Mouse (Mus musculus) gastrocnemius, adult 2 months (tissue): ENCODE results near the gene Prickle2. TPM values are rescaled to one million over a fixed set of nuclear protein-coding genes. Genes with fewer than 3 reads are reported as not detected.

Source experiments
- DNase-seq: peaks from one replicate; pipeline ENCODE4 v3.0.0; 2022
- H3K27ac ChIP-seq: fragments of 200-600 bp; 2 replicates; pipeline ENCODE4 v1.8.1; 2022; ENCODE audit warnings: mild to moderate bottlenecking
- H3K4me3 ChIP-seq: fragments of 200-600 bp; 2 replicates; pipeline ENCODE4 v1.8.1; 2022; ENCODE audit warnings: mild to moderate bottlenecking, moderate library complexity
- CTCF ChIP-seq: fragments of 200-600 bp; IDR thresholded peaks from 2 replicates; pipeline ENCODE4 v1.8.1; 2022; ENCODE audit warnings: antibody characterized with exemption, mild to moderate bottlenecking, moderate library complexity
- intact Hi-C: fragments of 180-260 bp; cut with DNase I; formaldehyde crosslinking; loops from one replicate; pipeline ENCODE4 v1.15.1; 2025
- long read RNA-seq, 2 experiments: library from polyadenylated mRNA; stranded (forward); transcript quantifications; one replicate each; pipeline ENCODE4 v2.0.0; 2021
- total RNA-seq, 2 experiments: library from RNA; stranded (reverse); gene quantifications; 2 replicates each; pipeline ENCODE4 v1.2.3; 2021

Prickle2 gene
- 1 to 10 TPM; 1.2 to 2.3 TPM for total RNA-seq
- long read RNA-seq, experiment 1, partial matches to known transcripts, result 0 of 3 reads
- long read RNA-seq, experiment 1, other reads (novel, unspliced or antisense), result 3 of 3 reads
- long read RNA-seq, experiment 2, result 0 reads

DNA sequence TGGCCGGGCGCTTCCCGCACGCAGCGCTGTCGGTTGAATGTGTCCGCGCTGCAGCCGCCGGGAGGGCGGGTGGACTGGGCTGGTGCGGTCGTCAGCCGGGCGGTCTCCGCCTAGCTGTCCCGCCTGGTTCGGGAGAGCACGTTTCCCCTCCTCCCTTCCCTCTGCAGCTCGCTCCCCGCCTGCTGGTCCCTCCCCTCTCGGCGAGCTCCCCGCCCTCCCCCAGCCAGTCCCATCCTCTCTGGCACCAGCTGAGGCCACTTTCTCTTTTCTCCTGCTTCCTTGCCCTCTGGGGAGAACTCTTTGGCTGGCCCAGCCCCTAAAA lies at the start of gene Prickle2:
Gene Prickle2, minus strand, starts transcription at position 11 of the 322 bp plus-strand sequence.
- peak; percentile 86 for DNase-seq
- intact Hi-C loops, result no loop called here
- TF ChIP-seq CTCF, result no peak
- H3K27ac ChIP-seq, result peak within 1 kb of the TSS; percentile 67
- peak within 1 kb of the TSS; percentile 83 for H3K4me3 ChIP-seq

GRCm38 (mm10) chr6:92752737-92753136 lies 46.8 kb upstream of the Prickle2 start:
- H3K27ac ChIP-seq, result no peak overlapping the region
- intact Hi-C loops, result no loop called here
- DNase-seq, result no peak
- TF ChIP-seq CTCF, result no peak
- no peak overlapping the region for H3K4me3 ChIP-seq

DNA sequence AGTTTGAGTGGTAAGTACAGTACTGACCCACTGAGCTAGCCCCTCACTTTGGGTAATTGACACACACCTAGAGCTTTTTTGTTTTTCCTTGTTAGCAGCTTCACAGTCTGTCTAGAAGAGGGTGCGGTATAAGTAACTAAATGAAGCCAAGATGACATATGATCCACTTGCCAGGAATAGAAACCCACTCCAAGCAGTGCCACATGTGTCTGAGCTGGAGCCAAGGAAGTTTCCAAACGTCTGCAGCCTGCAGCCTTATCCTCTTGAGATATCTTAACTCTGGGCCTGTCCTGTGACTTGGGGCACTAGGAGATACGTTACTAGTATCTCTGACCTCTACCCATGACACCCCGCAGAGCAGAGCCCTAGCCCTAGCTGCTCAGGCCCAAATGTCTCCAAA lies 43.5 kb upstream of the Prickle2 start:
- H3K4me3 ChIP-seq, result no peak overlapping the region
- TF ChIP-seq CTCF, result no peak
- DNase-seq, result peak; percentile 47

DNA sequence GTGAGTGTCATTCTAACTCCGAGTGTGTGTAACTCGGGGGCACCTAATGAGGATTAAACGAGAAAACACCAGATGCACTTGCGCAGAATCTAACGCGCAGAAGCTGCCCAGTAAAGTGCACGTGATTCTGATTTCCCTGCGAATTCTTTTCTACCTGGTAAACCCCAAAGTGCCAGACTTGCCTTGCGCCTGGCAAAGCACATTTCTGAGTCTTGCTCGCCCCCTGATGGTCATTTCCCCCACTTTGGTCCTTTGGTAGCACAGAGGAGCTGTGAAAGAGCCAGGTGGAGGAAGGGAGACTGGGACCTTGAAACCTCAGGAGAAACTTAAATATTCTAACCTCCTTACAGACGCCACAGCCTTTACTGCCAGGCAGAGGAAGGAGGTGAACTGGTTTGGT lies 37.6 kb upstream of the Prickle2 start:
- Histone ChIP-seq H3K27ac (no peak overlapping the region), H3K4me3 (peak overlapping the region; percentile 27)
- peak; percentile 69 for TF ChIP-seq CTCF
- peak; percentile 57 for DNase-seq
- intact Hi-C loops, result loop anchor here (1.0 kb wide), 1 partner anchor 457 kb away; no protein-coding TSS in a partner anchor

More for the DNA sequence above, 43.5 kb upstream of the Prickle2 start:
- peak overlapping the region; percentile 40; the same call in 1 of the 2 replicates for H3K27ac ChIP-seq
- intact Hi-C loops, result no loop called here

DNA sequence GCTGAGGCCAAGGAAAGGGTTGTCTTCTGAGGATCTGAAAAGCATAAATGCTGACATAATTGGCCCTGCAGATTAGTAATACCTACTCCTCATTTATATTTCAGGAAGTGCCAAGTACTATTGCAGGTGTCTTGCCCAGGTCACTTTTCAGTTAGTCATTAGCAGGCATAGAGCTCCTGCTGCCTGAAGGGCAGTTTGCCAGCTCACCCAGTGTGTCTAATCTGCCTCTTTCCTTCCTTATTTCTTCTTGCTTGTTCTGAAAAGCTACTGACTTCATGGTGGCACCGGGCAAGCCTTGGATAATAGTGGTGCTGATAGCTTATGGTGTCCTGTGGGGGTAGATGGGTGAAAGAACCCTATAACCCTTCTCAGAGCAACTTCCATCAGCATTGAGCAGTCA lies 31.2 kb upstream of the Prickle2 start:
- Histone ChIP-seq H3K4me3 (no peak overlapping the region), H3K27ac (no peak overlapping the region)
- TF ChIP-seq CTCF, result no peak
- intact Hi-C loops, result no loop called here
- no peak for DNase-seq

- no peak for TF ChIP-seq CTCF
- intact Hi-C loops, result no loop called here
- no peak overlapping the region for H3K4me3 ChIP-seq
- no peak overlapping the region for H3K27ac ChIP-seq
- DNase-seq, result no peak
Observed at GRCm38 (mm10) chr6:92733651-92734050, 27.7 kb upstream of the Prickle2 start.

GRCm38 (mm10) chr6:92728514-92728913 lies 22.6 kb upstream of the Prickle2 start:
- intact Hi-C loops, result loop anchor here (5.0 kb wide), 1 partner anchor 441 kb away; no protein-coding TSS in a partner anchor
- Histone ChIP-seq H3K4me3 (no peak overlapping the region), H3K27ac (peak overlapping the region; percentile 43; the same call in 1 of the 2 replicates)
- DNase-seq, result no peak
- no peak for TF ChIP-seq CTCF

- Histone ChIP-seq H3K27ac (peak overlapping the region; percentile 43; the same call in 1 of the 2 replicates), H3K4me3 (no peak overlapping the region)
- peak; percentile 85 for DNase-seq
- peak; percentile 95 for TF ChIP-seq CTCF
- intact Hi-C loops, result loop anchor here (5.0 kb wide), 1 partner anchor 441 kb away; no protein-coding TSS in a partner anchor
Observed at GRCm38 (mm10) chr6:92728084-92728483, 22.1 kb upstream of the Prickle2 start.

GRCm38 (mm10) chr6:92727351-92727986 lies 21.5 kb upstream of the Prickle2 start:
- TF ChIP-seq CTCF, result no peak
- Histone ChIP-seq H3K27ac (no peak overlapping the region), H3K4me3 (no peak overlapping the region)
- no peak for DNase-seq
- intact Hi-C loops, result loop anchor here (5.0 kb wide), 1 partner anchor 440 kb away; no protein-coding TSS in a partner anchor

GRCm38 (mm10) chr6:92726121-92726520 lies 20.2 kb upstream of the Prickle2 start:
- DNase-seq, result peak; percentile 31
- no peak for TF ChIP-seq CTCF
- Histone ChIP-seq H3K27ac (no peak overlapping the region), H3K4me3 (no peak overlapping the region)
- intact Hi-C loops, result loop anchor here (5.0 kb wide), 1 partner anchor 439 kb away; no protein-coding TSS in a partner anchor

GRCm38 (mm10) chr6:92724394-92724793 lies 18.4 kb upstream of the Prickle2 start:
- Histone ChIP-seq H3K4me3 (no peak overlapping the region), H3K27ac (no peak overlapping the region)
- no peak for TF ChIP-seq CTCF
- intact Hi-C loops, result no loop called here
- DNase-seq, result no peak

DNA sequence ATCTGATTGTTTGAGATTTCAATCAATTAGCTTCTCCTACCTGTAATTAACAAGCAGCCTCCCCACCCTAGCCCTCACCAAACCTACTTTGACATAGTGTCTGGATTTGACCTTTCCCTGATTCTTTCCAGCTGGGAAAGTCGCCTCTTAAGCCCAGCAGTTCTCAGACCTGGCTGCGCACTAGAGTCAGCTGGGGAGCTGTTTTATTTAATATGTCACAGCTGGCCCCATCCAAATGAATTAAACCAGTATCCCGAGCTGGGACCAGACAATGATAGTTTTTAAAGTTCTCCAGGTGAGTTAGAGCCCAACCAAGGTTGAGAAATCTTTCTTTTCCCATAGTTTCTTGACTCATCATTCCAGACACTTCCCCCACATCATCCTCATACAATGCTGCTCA lies 9.9 kb upstream of the Prickle2 start:
- TF ChIP-seq CTCF, result no peak
- DNase-seq, result no peak
- H3K4me3 ChIP-seq, result no peak overlapping the region
- no peak overlapping the region for H3K27ac ChIP-seq
- intact Hi-C loops, result no loop called here

DNA sequence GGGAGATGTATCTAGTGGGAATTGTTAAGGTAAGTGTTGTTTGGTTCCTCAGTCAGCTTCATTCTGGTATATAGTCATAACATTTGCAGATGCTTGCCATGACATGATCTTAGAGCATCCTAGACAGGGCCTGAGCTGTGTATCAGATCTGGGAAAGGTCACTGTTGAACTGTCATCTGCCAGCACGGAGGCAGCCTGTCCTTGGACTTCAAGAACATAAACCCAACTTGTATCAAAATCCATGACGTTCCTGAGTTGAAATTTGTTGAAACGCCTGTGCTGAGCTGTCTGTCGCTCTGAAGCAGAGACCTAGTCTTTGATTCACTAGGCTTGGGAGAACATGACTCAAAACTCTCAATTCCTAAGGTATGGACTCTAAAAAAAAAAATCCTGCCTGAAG lies 8.8 kb upstream of the Prickle2 start:
- H3K4me3 ChIP-seq, result no peak overlapping the region
- DNase-seq, result no peak
- no peak overlapping the region for H3K27ac ChIP-seq
- intact Hi-C loops, result no loop called here
- TF ChIP-seq CTCF, result no peak

DNA sequence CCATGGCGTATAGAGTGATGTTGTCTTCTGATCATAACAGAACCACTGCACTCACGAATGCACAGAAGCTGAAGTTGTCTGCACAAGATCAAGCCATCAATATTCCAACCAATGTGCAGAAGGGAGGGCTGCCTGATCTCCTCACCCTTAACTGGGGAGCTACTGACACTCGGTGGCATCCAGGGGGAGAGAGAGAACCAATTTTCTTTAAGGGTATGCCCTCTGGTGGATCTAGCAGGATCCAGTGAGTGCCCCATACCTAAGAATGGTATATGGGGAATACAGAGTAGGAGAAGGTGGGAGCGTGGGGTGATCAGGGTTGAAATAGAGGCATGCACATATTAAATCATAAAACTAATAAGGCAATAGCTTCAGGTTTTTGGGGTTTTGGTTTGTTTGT lies 2.2 kb upstream of the Prickle2 start:
- H3K27ac ChIP-seq, result no peak overlapping the region
- DNase-seq, result no peak
- H3K4me3 ChIP-seq, result no peak overlapping the region
- intact Hi-C loops, result no loop called here
- TF ChIP-seq CTCF, result no peak
